Mouse (Mus musculus) forebrain, postnatal 0 days (tissue): ENCODE results near the gene Endog. TPM values are rescaled to one million over a fixed set of nuclear protein-coding genes. Genes with fewer than 3 reads are reported as not detected.

Experiments
- ATAC-seq: fragments of 200-750 bp; cut with Nextera tagmentation; 2 replicates; pipeline ENCODE4 v1.8.0; 2017; ENCODE audit warnings: mild to moderate bottlenecking, moderate library complexity
- DNase-seq: peaks from one replicate; pipeline ENCODE4 v3.0.0-alpha.2; 2015
- H3K27ac ChIP-seq: fragments of 300-500 bp; sonication (generic); 2 replicates; pipeline ENCODE4 v1.5.1; 2014; ENCODE audit warnings: low read depth, mild to moderate bottlenecking, antibody characterized with exemption, low read length, moderate library complexity, mixed read lengths
- H3K27me3 ChIP-seq: fragments of 300-500 bp; sonication (generic); 2 replicates; pipeline ENCODE4 v1.6.1; 2014; ENCODE audit warnings: mild to moderate bottlenecking, low read length, mixed read lengths; ENCODE audit not compliant: insufficient read depth
- H3K36me3 ChIP-seq: fragments of 300-500 bp; sonication (generic); 2 replicates; pipeline ENCODE4 v1.6.1; 2014; ENCODE audit warnings: mild to moderate bottlenecking, moderate library complexity; ENCODE audit not compliant: insufficient read depth
- H3K4me1 ChIP-seq: fragments of 300-500 bp; sonication (generic); 2 replicates; pipeline ENCODE4 v1.6.1; 2014; ENCODE audit warnings: antibody characterized with exemption; ENCODE audit not compliant: insufficient read depth
- H3K4me2 ChIP-seq: fragments of 300-500 bp; sonication (generic); 2 replicates; pipeline ENCODE4 v1.6.1; 2014; ENCODE audit warnings: low read depth, mild to moderate bottlenecking, moderate library complexity
- H3K4me3 ChIP-seq: fragments of 300-500 bp; sonication (generic); 2 replicates; pipeline ENCODE4 v1.5.1; 2014; ENCODE audit warnings: low read depth, low read length, mixed read lengths
- H3K9ac ChIP-seq: fragments of 300-500 bp; sonication (generic); 2 replicates; pipeline ENCODE4 v1.6.1; 2014; ENCODE audit warnings: mild to moderate bottlenecking
- H3K9me3 ChIP-seq: fragments of 300-500 bp; sonication (generic); 2 replicates; pipeline ENCODE4 v1.6.1; 2016; ENCODE audit warnings: low read length
- CTCF ChIP-seq: sonication (generic); IDR thresholded peaks from 2 replicates; pipeline ENCODE4 v1.5.1; 2016; ENCODE audit warnings: antibody characterized with exemption, control low read depth, low read depth
- WGBS: fragments of 180-500 bp; shearing (Covaris S2); extraction: QIAGEN DNeasy Blood & Tissue Kit; methylation state at CpG from one replicate; pipeline ENCODE4 v1.1.7; 2014; 5-methylcytosine and 5-hydroxymethylcytosine counted together
- polyA plus RNA-seq: library from polyadenylated mRNA; unstranded; fragments of >200 nt; fragmentation: Nextera tagmentation; extraction: Ambion mirVana; gene quantifications from 2 replicates; pipeline ENCODE4 v1.2.1, GENCODE M21; 2015
- total RNA-seq: library from RNA; depleted of rRNA; stranded (reverse); fragments of >200 nt; gene quantifications from 2 replicates; pipeline ENCODE4 v1.2.3, GENCODE M21; 2014

The Endog gene
- total and polyA plus RNA-seq, 2 experiments from 2014 or later = 31.1 to 37.1 TPM

DNA sequence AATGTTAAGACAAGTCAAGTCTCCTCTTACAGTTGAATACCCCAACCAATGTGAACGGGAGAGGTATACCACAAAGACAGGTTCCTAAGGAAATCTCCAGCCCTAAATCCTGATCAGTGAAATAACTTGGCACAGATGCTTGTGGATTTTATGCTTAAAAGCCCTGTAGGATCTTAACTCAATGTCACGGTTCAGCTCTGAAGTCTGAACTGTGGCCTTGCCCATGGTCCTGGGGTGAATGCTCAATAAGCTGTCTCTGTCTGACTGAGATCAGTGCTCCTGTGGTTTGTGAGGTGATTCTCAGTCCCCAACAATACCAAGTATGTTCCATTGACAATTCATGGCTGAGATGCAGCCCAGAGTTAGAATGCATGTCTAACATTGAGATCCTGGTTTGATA lies 11.1 kb downstream of the Endog start:
- Histone ChIP-seq H3K27ac (no peak overlapping the region), H3K9ac (no peak overlapping the region), H3K4me3 (no peak overlapping the region), H3K9me3 (no peaks in the 10 kb centered on the region), H3K4me2 (no peak overlapping the region), H3K36me3 (0 out of 2 replicates have a peak, but pooled peaks cover 11% of the 10 kb centered on the region), H3K4me1 (peaks cover 5% of the 10 kb centered on the region), H3K27me3 (no peaks in the 10 kb centered on the region)
- no peak for DNase-seq
- 92% methylated on average over 2 of the region's 2 CpGs for WGBS
- TF ChIP-seq CTCF = no peak
- ATAC-seq = no peak

DNA sequence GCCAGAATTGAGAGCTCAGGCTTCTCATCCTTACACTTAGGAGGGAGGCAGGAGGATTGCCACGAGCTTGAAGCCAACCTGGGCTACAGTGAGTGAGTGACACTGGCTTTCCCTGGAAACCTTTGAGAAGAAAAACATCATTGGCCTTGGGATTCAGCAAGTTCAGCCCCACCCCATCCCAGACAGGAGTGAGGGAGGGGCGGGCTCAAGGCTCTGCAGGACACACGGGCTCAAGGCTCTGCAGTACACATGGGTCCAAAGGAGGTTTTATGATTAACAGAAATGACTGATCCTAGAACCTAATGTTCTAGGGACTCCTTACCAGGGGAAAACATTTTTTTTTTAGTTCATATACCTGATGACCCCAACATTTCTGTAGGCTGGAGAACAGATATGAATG lies 12.4 kb downstream of the Endog start:
- Histone ChIP-seq H3K4me2 (no peak overlapping the region), H3K4me1 (no peaks in the 10 kb centered on the region), H3K9me3 (no peaks in the 10 kb centered on the region), H3K9ac (no peak overlapping the region), H3K27ac (no peak overlapping the region), H3K36me3 (peaks cover 17% of the 10 kb centered on the region; the same call in 1 of the 2 replicates), H3K4me3 (no peak overlapping the region), H3K27me3 (no peaks in the 10 kb centered on the region)
- 75% methylated on average over 3 of the region's 3 CpGs for WGBS
- DNase-seq (no peak), ATAC-seq (no peak)
- TF ChIP-seq CTCF = no peak

DNA sequence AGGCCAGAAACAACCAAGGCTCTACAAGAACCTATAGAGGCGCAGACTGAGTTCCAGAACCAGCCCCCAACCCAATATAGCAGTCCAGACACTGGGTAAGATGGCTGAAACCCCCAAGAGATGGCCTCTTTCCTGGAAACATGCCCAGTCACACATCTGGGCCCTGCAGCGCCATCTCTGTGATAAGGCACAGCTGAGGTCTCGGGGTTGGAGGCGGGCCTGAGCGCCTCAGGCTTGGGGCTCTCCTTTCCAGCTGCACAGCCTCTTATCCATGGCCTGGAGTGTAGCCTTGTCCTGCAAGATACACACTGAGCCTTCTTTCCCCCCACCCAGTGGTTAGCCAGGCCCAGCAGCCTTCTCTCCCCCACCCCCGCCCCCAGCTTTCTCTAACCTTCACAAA lies 14.0 kb downstream of the Endog start:
- no peaks in the 10 kb centered on the region for H3K27me3 ChIP-seq
- DNase-seq (no peak), ATAC-seq (no peak)
- H3K36me3 ChIP-seq = peaks cover 17% of the 10 kb centered on the region; the same call in 1 of the 2 replicates
- no peak for TF ChIP-seq CTCF
- H3K27ac ChIP-seq = no peak overlapping the region
- no peaks in the 10 kb centered on the region for H3K4me1 ChIP-seq
- no peak overlapping the region for H3K4me3 ChIP-seq
- H3K9me3 ChIP-seq = no peaks in the 10 kb centered on the region
- H3K4me2 ChIP-seq = no peak overlapping the region
- H3K9ac ChIP-seq = no peak overlapping the region
- 89% methylated on average over 6 of the region's 6 CpGs for WGBS

DNA sequence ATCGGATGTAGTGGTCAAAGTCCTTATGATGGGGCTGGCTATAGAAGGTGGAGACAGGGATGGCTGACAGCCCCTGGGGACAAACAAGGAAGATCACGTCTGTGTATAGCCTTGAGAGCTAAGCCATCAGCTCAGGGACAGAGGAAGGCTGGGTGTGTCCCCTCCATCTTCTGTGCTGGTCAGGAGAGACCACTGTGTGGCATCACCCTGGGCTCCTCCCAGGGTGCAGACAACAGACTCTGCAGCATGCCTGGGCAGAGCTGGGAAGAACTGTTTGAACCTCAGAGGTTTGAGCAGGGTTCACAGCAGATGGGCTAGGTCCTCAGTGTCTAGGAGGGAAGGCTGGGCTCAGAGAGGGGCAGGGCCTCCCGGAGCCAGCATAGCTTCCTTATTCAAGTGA lies 14.4 kb downstream of the Endog start:
- H3K4me2 ChIP-seq = no peak overlapping the region
- DNase-seq = no peak
- H3K4me1 ChIP-seq = no peaks in the 10 kb centered on the region
- no peak overlapping the region for H3K27ac ChIP-seq
- H3K27me3 ChIP-seq = no peaks in the 10 kb centered on the region
- H3K36me3 ChIP-seq = peaks cover 17% of the 10 kb centered on the region; the same call in 1 of the 2 replicates
- no peak for TF ChIP-seq CTCF
- H3K9me3 ChIP-seq = no peaks in the 10 kb centered on the region
- no peak for ATAC-seq
- 97% methylated on average over 3 of the region's 3 CpGs for WGBS
- H3K4me3 ChIP-seq = no peak overlapping the region
- H3K9ac ChIP-seq = no peak overlapping the region

DNA sequence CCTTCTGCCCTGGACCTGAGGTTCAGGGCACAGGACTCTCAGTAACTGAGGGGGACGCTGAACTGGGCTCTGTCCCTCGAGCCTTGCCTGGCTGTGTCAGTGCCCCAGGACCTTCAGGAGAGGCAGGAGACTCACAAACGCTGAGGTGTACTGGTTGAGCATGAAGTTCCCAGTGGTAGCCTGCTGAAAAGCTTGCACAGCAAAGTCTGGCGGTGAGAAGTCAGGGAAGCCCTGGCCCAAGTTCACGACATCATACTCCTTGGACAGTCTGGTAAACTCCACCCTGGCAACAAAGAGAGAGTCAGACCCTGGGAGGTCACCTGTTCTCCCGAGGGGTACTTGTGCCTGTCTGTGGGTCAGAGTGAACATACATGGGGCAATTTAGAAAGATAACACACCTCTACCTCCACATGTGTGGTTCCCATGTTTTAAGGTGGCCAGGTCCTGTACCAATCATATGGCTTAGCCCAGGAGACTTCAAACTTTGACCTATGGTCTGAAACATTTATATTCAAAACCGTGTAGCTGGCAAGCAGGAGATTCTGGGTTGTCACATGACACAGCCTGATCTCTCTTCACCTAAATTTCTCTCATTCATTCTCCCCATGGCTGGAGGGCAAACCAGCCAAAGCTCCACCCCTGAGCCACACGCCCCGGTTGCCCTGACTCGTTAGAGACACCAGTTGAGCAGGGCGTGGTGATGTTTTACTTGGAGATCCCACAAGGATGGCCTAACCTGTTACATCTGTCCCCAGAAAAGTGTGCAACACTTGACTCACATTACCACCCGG lies 20.7 kb downstream of the Endog start:
- Histone ChIP-seq H3K27me3 (no peaks in the 10 kb centered on the region), H3K4me2 (no peak overlapping the region), H3K9me3 (no peaks in the 10 kb centered on the region), H3K36me3 (peaks cover 8% of the 10 kb centered on the region; the same call in 1 of the 2 replicates), H3K4me1 (no peaks in the 10 kb centered on the region), H3K4me3 (no peak overlapping the region), H3K27ac (no peak overlapping the region), H3K9ac (no peak overlapping the region)
- 86% methylated on average over 12 of the region's 12 CpGs for WGBS
- no peak for TF ChIP-seq CTCF
- DNase-seq = no peak
- ATAC-seq = no peak

DNA sequence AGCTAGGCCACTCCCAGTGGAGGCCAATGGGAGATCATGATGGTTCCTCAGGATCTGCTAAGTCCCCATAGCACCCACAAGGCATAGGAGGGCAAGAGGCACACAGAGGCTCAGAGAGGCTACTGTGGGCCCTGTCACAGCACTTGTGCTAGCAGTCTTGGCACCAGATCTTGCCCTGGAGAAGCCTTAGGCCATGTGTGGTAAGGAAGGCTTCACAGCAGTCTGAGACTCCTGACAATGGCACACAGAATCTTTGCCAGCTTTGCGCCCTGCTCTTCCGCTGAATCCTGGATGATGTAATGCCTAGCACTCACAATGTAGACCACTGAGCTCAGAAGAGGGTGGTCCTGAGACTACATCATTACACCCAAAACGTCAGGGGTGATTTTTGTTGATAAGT lies 23.4 kb downstream of the Endog start:
- DNase-seq = peak; percentile 10
- no peaks in the 10 kb centered on the region for H3K36me3 ChIP-seq
- WGBS = 48% methylated on average over 3 of the region's 3 CpGs
- H3K4me2 ChIP-seq = no peak overlapping the region
- H3K27me3 ChIP-seq = no peaks in the 10 kb centered on the region
- no peak overlapping the region for H3K4me3 ChIP-seq
- peak; percentile 38 for ATAC-seq
- H3K9me3 ChIP-seq = no peaks in the 10 kb centered on the region
- TF ChIP-seq CTCF = no peak
- H3K27ac ChIP-seq = no peak overlapping the region
- H3K4me1 ChIP-seq = no peaks in the 10 kb centered on the region
- no peak overlapping the region for H3K9ac ChIP-seq

DNA sequence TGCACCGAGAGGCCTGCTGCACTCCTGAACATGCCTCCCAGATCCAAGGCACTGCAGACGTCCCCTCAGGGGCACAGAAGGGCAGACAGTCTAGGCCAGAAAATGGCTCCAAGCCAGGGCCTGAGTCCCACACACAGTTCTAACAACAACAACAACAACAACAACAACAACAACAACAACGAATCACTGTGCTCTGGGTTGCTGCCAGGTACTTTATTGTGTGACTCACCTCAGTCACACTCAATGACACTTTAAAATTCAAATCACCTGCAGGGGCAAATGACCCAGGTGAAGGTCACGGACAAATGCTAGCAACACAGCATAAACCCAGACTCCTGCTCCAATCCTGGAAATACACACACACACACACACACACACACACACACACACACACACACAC lies 26.7 kb downstream of the Endog start:
- DNase-seq = no peak
- H3K4me3 ChIP-seq = no peak overlapping the region
- 73% methylated on average over 4 of the region's 4 CpGs for WGBS
- no peak for TF ChIP-seq CTCF
- H3K27ac ChIP-seq = no peak overlapping the region
- ATAC-seq = no peak
- H3K27me3 ChIP-seq = no peaks in the 10 kb centered on the region
- no peaks in the 10 kb centered on the region for H3K9me3 ChIP-seq
- H3K4me2 ChIP-seq = no peak overlapping the region
- H3K9ac ChIP-seq = no peak overlapping the region
- H3K36me3 ChIP-seq = no peaks in the 10 kb centered on the region
- H3K4me1 ChIP-seq = no peaks in the 10 kb centered on the region
